Mouse (Mus musculus) MEL (cell line): ENCODE measurements around the gene Sox15. TPM values are rescaled to one million over a fixed set of nuclear protein-coding genes. Genes with fewer than 3 reads are reported as not detected.
A peak's percentile ranks its signal among the peaks of the same experiment; 100 is the strongest.

ENCODE experiments used
- DNase-seq: peaks from one replicate; pipeline ENCODE4 v3.0.0; 2011; ENCODE audit warnings: low read depth, low spot score
- H3K27ac ChIP-seq: 2 replicates; pipeline ENCODE4 v1.5.1; 2012; ENCODE audit warnings: low read depth, mild to moderate bottlenecking, control low read depth, low read length, moderate library complexity; ENCODE audit not compliant: control insufficient read depth
- H3K27me3 ChIP-seq, 2 experiments: fragments of 150-350 bp in 1 of 2; sonication (generic) in 1 of 2; 2 replicates each; pipeline ENCODE4 v1.6.1; 2012; ENCODE audit warnings: low read length in 2 of 2, mild to moderate bottlenecking in 2 of 2, improper control_type of control experiment in 1 of 2, moderate library complexity in 1 of 2; ENCODE audit not compliant: insufficient read depth in 2 of 2, control insufficient read depth in 1 of 2
- H3K36me3 ChIP-seq, 2 experiments: 2 replicates each; pipeline ENCODE4 v1.6.1; 2012 to 2014; ENCODE audit warnings: low read length in 2 of 2, improper control_type of control experiment in 1 of 2, inconsistent platforms in 1 of 2, mild to moderate bottlenecking in 1 of 2; ENCODE audit not compliant: insufficient read depth in 2 of 2, control insufficient read depth in 1 of 2
- H3K4me1 ChIP-seq, 2 experiments: fragments of 150-350 bp in 1 of 2; sonication (generic) in 1 of 2; 2 replicates each; pipeline ENCODE4 v1.6.1; 2012; ENCODE audit warnings: low read length in 2 of 2, improper control_type of control experiment in 1 of 2, mild to moderate bottlenecking in 1 of 2; ENCODE audit not compliant: insufficient read depth in 2 of 2, control insufficient read depth in 1 of 2
- H3K4me3 ChIP-seq, 2 experiments: fragments of 150-350 bp in 1 of 2; sonication (generic) in 1 of 2; 2 replicates each; pipeline ENCODE4 v1.5.1; 2012; ENCODE audit warnings: low read depth in 2 of 2, low read length in 2 of 2, mild to moderate bottlenecking in 2 of 2, moderate library complexity in 2 of 2, control low read depth in 1 of 2, improper control_type of control experiment in 1 of 2; ENCODE audit not compliant: control insufficient read depth in 1 of 2, insufficient read depth in 1 of 2
- H3K79me2 ChIP-seq: 2 replicates; pipeline ENCODE4 v1.6.1; 2012; ENCODE audit warnings: mild to moderate bottlenecking, low read length, moderate library complexity; ENCODE audit not compliant: control insufficient read depth, poor library complexity, insufficient read depth
- H3K9ac ChIP-seq: 2 replicates; pipeline ENCODE4 v1.6.1; 2012; ENCODE audit warnings: low read depth, mild to moderate bottlenecking, control low read depth, low read length, moderate library complexity; ENCODE audit not compliant: control insufficient read depth, poor library complexity, severe bottlenecking
- H3K9me3 ChIP-seq: fragments of 150-350 bp; sonication (generic); replicated peaks from 2 replicates; pipeline ENCODE4 v1.6.1; 2012; ENCODE audit warnings: mild to moderate bottlenecking, low read length, improper control_type of control experiment, moderate library complexity; ENCODE audit not compliant: insufficient read depth
- BHLHE40 ChIP-seq: IDR thresholded peaks from 2 replicates; pipeline ENCODE4 v1.6.1; 2012; ENCODE audit warnings: low read depth, mild to moderate bottlenecking, inconsistent platforms, low read length, improper control_type of control experiment, borderline replicate concordance
- CHD1 ChIP-seq: IDR thresholded peaks from 2 replicates; pipeline ENCODE4 v1.6.1; 2012; ENCODE audit warnings: low read depth, mild to moderate bottlenecking, inconsistent platforms, low read length, improper control_type of control experiment
- CHD2 ChIP-seq: IDR thresholded peaks from 2 replicates; pipeline ENCODE4 v1.6.1; 2011; ENCODE audit warnings: low read length, improper control_type of control experiment
- CTCF ChIP-seq, 3 experiments: IDR thresholded peaks in 2 of 3; conservative IDR thresholded peaks in 1 of 3; 2 replicates each; pipeline ENCODE4 v1.5.1; 2011 to 2012; ENCODE audit warnings: low read length in 3 of 3, low read depth in 2 of 3, mild to moderate bottlenecking in 2 of 3, improper control_type of control experiment in 1 of 3, inconsistent platforms in 1 of 3, mixed read lengths in 1 of 3, moderate library complexity in 1 of 3; ENCODE audit not compliant: control insufficient read depth in 1 of 3, insufficient read depth in 1 of 3, poor library complexity in 1 of 3, severe bottlenecking in 1 of 3
- EP300 ChIP-seq, 2 experiments: IDR thresholded peaks; 2 replicates each; pipeline ENCODE4 v1.6.1; 2011; ENCODE audit warnings: improper control_type of control experiment in 2 of 2, low read length in 2 of 2, low read depth in 1 of 2, mild to moderate bottlenecking in 1 of 2
- ETS1 ChIP-seq: IDR thresholded peaks from 2 replicates; pipeline ENCODE4 v1.6.1; 2012; ENCODE audit warnings: low read depth, mild to moderate bottlenecking, inconsistent platforms, low read length, improper control_type of control experiment, moderate library complexity
- GABPA ChIP-seq: IDR thresholded peaks from 2 replicates; pipeline ENCODE4 v1.6.1; 2012; ENCODE audit warnings: low read depth, mild to moderate bottlenecking, inconsistent platforms, low read length, improper control_type of control experiment, moderate library complexity
- GATA1 ChIP-seq: IDR thresholded peaks from 2 replicates; pipeline ENCODE4 v1.6.1; 2011; ENCODE audit warnings: low read depth, low read length, improper control_type of control experiment
- HCFC1 ChIP-seq: IDR thresholded peaks from 2 replicates; pipeline ENCODE4 v1.6.1; 2012; ENCODE audit warnings: low read depth, mild to moderate bottlenecking, inconsistent platforms, low read length, improper control_type of control experiment, moderate library complexity
- JUND ChIP-seq: IDR thresholded peaks from 2 replicates; pipeline ENCODE4 v1.6.1; 2011; ENCODE audit warnings: low read depth, mild to moderate bottlenecking, improper control_type of control experiment, low read length
- KAT2A ChIP-seq: conservative IDR thresholded peaks from 2 replicates; pipeline ENCODE4 v1.6.1; 2012; ENCODE audit warnings: low read depth, low read length, improper control_type of control experiment, inconsistent platforms
- MAFK ChIP-seq: IDR thresholded peaks from 2 replicates; pipeline ENCODE4 v1.6.1; 2011; ENCODE audit warnings: low read depth, mild to moderate bottlenecking, low read length, improper control_type of control experiment, borderline replicate concordance
- MAX ChIP-seq: IDR thresholded peaks from 2 replicates; pipeline ENCODE4 v1.6.1; 2011; ENCODE audit warnings: low read length, improper control_type of control experiment
- MAZ ChIP-seq: IDR thresholded peaks from 2 replicates; pipeline ENCODE4 v1.6.1; 2012; ENCODE audit warnings: low read depth, mild to moderate bottlenecking, inconsistent platforms, low read length, improper control_type of control experiment
- MXI1 ChIP-seq: IDR thresholded peaks from 2 replicates; pipeline ENCODE4 v1.6.1; 2011; ENCODE audit warnings: mild to moderate bottlenecking, low read depth, low read length, improper control_type of control experiment
- MYB ChIP-seq: IDR thresholded peaks from 2 replicates; pipeline ENCODE4 v1.6.1; 2011; ENCODE audit warnings: mild to moderate bottlenecking, low read depth, low read length, improper control_type of control experiment
- MYC ChIP-seq: IDR thresholded peaks from 2 replicates; pipeline ENCODE4 v1.6.1; 2011; ENCODE audit warnings: low read depth, mild to moderate bottlenecking, low read length, improper control_type of control experiment, moderate library complexity
- NELFE ChIP-seq: IDR thresholded peaks from 2 replicates; pipeline ENCODE4 v1.6.1; 2011; ENCODE audit warnings: low read depth, low read length, improper control_type of control experiment
- NRF1 ChIP-seq: IDR thresholded peaks from 2 replicates; pipeline ENCODE4 v1.6.1; 2014; ENCODE audit warnings: low read depth, mild to moderate bottlenecking, inconsistent platforms, low read length, improper control_type of control experiment, moderate library complexity; ENCODE audit not compliant: poor library complexity, insufficient read depth, severe bottlenecking
- POLR2A ChIP-seq, 2 experiments: IDR thresholded peaks; 2 replicates each; pipeline ENCODE4 v1.6.1; 2011 to 2012; ENCODE audit warnings: low read length in 2 of 2, mild to moderate bottlenecking in 2 of 2, control low read depth in 1 of 2, improper control_type of control experiment in 1 of 2, low read depth in 1 of 2, moderate library complexity in 1 of 2; ENCODE audit not compliant: control insufficient read depth in 1 of 2, insufficient read depth in 1 of 2, poor library complexity in 1 of 2
- POLR2AphosphoS5 ChIP-seq: IDR thresholded peaks from 2 replicates; pipeline ENCODE4 v1.6.1; 2012; ENCODE audit warnings: low read depth, borderline replicate concordance, mild to moderate bottlenecking, inconsistent platforms, low read length, moderate library complexity, mixed read lengths
- RAD21 ChIP-seq: IDR thresholded peaks from 2 replicates; pipeline ENCODE4 v1.6.1; 2011; ENCODE audit warnings: mild to moderate bottlenecking, low read depth, low read length, improper control_type of control experiment
- RCOR1 ChIP-seq: IDR thresholded peaks from 2 replicates; pipeline ENCODE4 v1.6.1; 2012; ENCODE audit warnings: low read depth, mild to moderate bottlenecking, inconsistent platforms, low read length, improper control_type of control experiment
- SIN3A ChIP-seq: IDR thresholded peaks from 2 replicates; pipeline ENCODE4 v1.6.1; 2012; ENCODE audit warnings: low read length, improper control_type of control experiment, inconsistent platforms
- SMC3 ChIP-seq: IDR thresholded peaks from 2 replicates; pipeline ENCODE4 v1.6.1; 2011; ENCODE audit warnings: low read depth, low read length, improper control_type of control experiment
- TCF12 ChIP-seq: IDR thresholded peaks from 2 replicates; pipeline ENCODE4 v1.6.1; 2014; ENCODE audit warnings: low read depth, mild to moderate bottlenecking, inconsistent platforms, low read length, improper control_type of control experiment, moderate library complexity
- UBTF ChIP-seq: IDR thresholded peaks from 2 replicates; pipeline ENCODE4 v1.6.1; 2012; ENCODE audit warnings: low read depth, mild to moderate bottlenecking, inconsistent platforms, low read length, improper control_type of control experiment, moderate library complexity, borderline replicate concordance; ENCODE audit not compliant: insufficient read depth
- USF1 ChIP-seq: IDR thresholded peaks from 2 replicates; pipeline ENCODE4 v1.6.1; 2014; ENCODE audit warnings: low read depth, mild to moderate bottlenecking, inconsistent platforms, low read length, improper control_type of control experiment, moderate library complexity
- USF2 ChIP-seq, 2 experiments: IDR thresholded peaks; 2 replicates each; pipeline ENCODE4 v1.6.1; 2011 to 2012; ENCODE audit warnings: improper control_type of control experiment in 2 of 2, low read length in 2 of 2, borderline replicate concordance in 1 of 2, inconsistent platforms in 1 of 2, low read depth in 1 of 2, mild to moderate bottlenecking in 1 of 2; ENCODE audit not compliant: insufficient read depth in 1 of 2
- ZC3H11A ChIP-seq: IDR thresholded peaks from 2 replicates; pipeline ENCODE4 v1.6.1; 2012; ENCODE audit warnings: low read depth, mild to moderate bottlenecking, inconsistent platforms, low read length, improper control_type of control experiment
- ZNF384 ChIP-seq: IDR thresholded peaks from 2 replicates; pipeline ENCODE4 v1.6.1; 2012; ENCODE audit warnings: low read depth, mild to moderate bottlenecking, inconsistent platforms, low read length, improper control_type of control experiment
- polyA plus RNA-seq, 2 experiments: library from polyadenylated mRNA; stranded (reverse) in 1 of 2; unstranded in 1 of 2; fragments of >175 nt in 1 of 2; fragments of >200 nt in 1 of 2; gene quantifications; 2 replicates each; pipeline versions ENCODE4 v1.2.1 to v1.2.4; 2012; ENCODE audit warnings: low replicate concordance in 2 of 2, low read depth in 1 of 2; ENCODE audit not compliant: insufficient read length in 2 of 2, insufficient read depth in 1 of 2, missing spikeins in 1 of 2
- total RNA-seq: library from RNA; depleted of rRNA; stranded (reverse); fragments of 300-350 nt; gene quantifications from 2 replicates; pipeline ENCODE4 v1.2.3, GENCODE M21; 2012

Sox15 gene
- total and polyA plus RNA-seq, 3 experiments, result 0.11 TPM; not detected in 2

DNA sequence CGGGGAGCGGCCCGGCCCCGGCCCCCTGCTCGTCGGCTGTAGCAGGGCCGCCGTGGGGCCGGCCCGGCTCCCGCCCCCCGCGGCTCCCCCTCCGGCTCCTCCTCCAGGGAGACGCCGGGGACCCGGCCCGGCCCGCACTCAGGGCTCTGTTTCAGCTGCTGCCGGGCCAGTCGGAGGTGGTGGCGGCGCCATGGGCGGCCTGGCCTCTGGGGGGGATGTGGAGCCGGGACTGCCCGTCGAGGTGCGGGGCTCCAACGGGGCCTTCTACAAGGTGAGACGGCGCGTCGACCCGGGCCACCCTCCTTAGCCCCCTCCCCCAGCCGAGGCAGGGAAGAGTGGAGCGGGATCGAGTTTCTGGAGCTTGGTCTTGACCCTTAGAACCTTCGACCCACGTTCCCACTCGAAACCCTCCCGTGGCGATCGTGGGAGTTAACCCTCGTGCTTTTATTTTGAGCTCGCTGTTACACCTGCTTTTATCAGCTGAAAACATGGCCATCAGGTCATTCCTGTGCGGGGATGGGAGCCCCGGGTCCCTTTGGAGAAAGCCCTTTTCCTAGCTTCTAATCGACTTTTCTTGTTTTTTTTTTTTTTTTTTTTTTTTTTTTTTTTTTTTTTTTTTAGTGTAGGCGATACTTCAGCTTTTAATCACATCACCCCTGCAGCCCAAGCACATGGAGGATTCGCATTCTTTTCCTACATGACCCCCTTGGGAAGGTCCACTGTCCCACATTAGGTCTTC lies 21.8 kb upstream of the Sox15 start (continued):
- TF ChIP-seq EP300 (IDR thresholded peaks at IDR 0.05; ENCODE audit: low read depth in 1 of 2, low read length in 2 of 2), result 0 out of 4 replicates have a peak, but pooled peaks of 1 of the 2 experiments have one; percentile 17
- TF ChIP-seq UBTF, result peak; percentile 79; the same call in 1 of the 2 replicates
- no peak for TF ChIP-seq HCFC1
- no peak for TF ChIP-seq USF2 (IDR thresholded peaks at IDR 0.05; ENCODE audit: borderline replicate concordance in 1 of 2, insufficient read depth in 1 of 2, low read depth in 1 of 2, low read length in 2 of 2)
- peak; percentile 75 for TF ChIP-seq MXI1

DNA sequence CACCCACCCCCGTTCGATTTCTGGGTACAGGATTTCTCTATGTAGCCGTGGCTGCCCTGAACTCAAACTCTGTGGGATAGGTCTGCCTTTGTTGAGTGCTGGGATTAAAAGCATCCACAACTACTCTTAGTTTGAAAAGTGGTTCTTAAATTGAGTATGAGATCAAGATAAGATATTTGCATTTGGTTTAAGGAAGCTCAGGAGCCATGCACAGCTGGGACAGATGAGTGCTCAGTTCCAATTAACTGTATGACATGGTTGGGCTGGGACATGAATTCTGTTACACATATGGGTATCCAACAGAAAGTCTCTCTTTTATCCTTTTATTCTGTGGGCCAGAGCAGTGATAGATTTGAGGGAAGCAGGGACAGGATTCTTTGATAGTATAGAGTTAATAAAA lies 19.6 kb upstream of the Sox15 start:
- H3K27ac ChIP-seq, result no peak overlapping the region
- TF ChIP-seq SIN3A, result peak; percentile 77
- peak; percentile 36; the same call in 1 of the 2 replicates for TF ChIP-seq MXI1
- TF ChIP-seq RAD21, result no peak
- TF ChIP-seq POLR2A (IDR thresholded peaks at IDR 0.05; ENCODE audit: control insufficient read depth in 1 of 2, insufficient read depth in 1 of 2, low read depth in 1 of 2, low read length in 2 of 2, poor library complexity in 1 of 2), result no peak
- TF ChIP-seq TCF12, result no peak
- TF ChIP-seq ZNF384, result no peak
- TF ChIP-seq USF1, result no peak
- TF ChIP-seq POLR2AphosphoS5, result no peak
- TF ChIP-seq NRF1, result no peak
- TF ChIP-seq CHD1, result no peak
- TF ChIP-seq MAFK, result no peak
- TF ChIP-seq RCOR1, result no peak
- no peak for TF ChIP-seq GABPA
- no peak for TF ChIP-seq SMC3
- TF ChIP-seq GATA1, result peak; percentile 68
- TF ChIP-seq KAT2A, result no peak
- no peak for TF ChIP-seq MAX
- TF ChIP-seq EP300 (IDR thresholded peaks at IDR 0.05; ENCODE audit: low read depth in 1 of 2, low read length in 2 of 2), result no peak
- no peak for TF ChIP-seq NELFE
- TF ChIP-seq MAZ, result no peak
- TF ChIP-seq USF2 (IDR thresholded peaks at IDR 0.05; ENCODE audit: borderline replicate concordance in 1 of 2, insufficient read depth in 1 of 2, low read depth in 1 of 2, low read length in 2 of 2), result no peak
- no peak for TF ChIP-seq ZC3H11A
- no peak for TF ChIP-seq MYB
- TF ChIP-seq CHD2, result no peak
- TF ChIP-seq HCFC1, result no peak
- no peak for TF ChIP-seq CTCF (IDR thresholded peaks at IDR 0.05 in 2 of 3, conservative IDR thresholded peaks at IDR 0.05 in 1 of 3; ENCODE audit: control insufficient read depth in 1 of 3, insufficient read depth in 1 of 3, low read depth in 2 of 3, low read length in 3 of 3, poor library complexity in 1 of 3, severe bottlenecking in 1 of 3)
- TF ChIP-seq UBTF, result no peak
- no peak for TF ChIP-seq BHLHE40
- 0 out of 2 replicates have a peak, but pooled peaks have one; percentile 47 for TF ChIP-seq ETS1
- no peak for TF ChIP-seq JUND
- no peak for TF ChIP-seq MYC
- H3K9me3 ChIP-seq, result no peaks in the 10 kb centered on the region
- H3K79me2 ChIP-seq, result peaks cover 44% of the 10 kb centered on the region
- peak; percentile 53 for DNase-seq
- peaks cover 28 to 39% of the 10 kb centered on the region in 2 experiments for H3K36me3 ChIP-seq
- peak overlapping the region; percentile 37 for H3K9ac ChIP-seq
- H3K4me1 ChIP-seq, result peaks cover 19 to 27% of the 10 kb centered on the region in 2 experiments
- H3K4me3 ChIP-seq, result no peak overlapping the region
- H3K27me3 ChIP-seq, result no peaks in the 10 kb centered on the region
